Mouse (Mus musculus) naive thymus-derived CD4-positive, alpha-beta T cell, adult 2 months (primary cell): ENCODE results near the gene Mdp1.

Source experiments
- DNase-seq: peaks from one replicate; pipeline ENCODE4 v3.0.0-alpha.2; 2011; ENCODE audit warnings: low read depth

Gene Mdp1

DNA sequence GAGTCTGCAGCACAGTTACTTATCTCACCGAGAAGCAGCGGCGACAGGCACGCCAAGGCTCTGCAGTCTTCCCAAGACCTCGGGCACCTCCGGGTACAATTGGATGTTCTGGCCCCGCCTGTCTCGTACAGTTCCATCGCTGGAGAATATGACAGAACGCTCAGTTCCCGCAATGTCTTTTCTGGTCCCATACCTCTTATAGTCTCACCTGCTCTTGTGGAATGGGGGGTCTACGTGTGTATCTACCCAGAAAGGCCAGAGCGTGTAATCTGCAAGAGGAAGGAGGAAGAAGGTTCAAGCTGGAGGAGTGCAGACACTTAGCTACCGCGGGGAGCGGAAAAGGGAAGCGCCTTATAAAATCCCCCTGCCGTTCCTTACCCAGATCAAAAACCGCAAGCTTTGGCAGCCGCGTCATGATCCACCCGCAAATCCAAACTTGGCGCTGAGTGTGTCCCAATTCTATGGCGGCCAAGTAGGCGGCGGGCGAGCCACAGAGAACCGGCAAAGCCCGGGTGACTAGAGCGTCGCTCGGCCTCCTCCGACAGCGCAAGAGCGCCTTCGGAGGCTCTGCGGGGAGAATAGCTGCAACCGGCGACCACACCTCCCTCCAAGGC, at the start of gene Mdp1:
Gene Mdp1 (minus strand): TSS at position 549 of the 614 bp plus-strand sequence.
- peak; percentile 86 for DNase-seq

DNA sequence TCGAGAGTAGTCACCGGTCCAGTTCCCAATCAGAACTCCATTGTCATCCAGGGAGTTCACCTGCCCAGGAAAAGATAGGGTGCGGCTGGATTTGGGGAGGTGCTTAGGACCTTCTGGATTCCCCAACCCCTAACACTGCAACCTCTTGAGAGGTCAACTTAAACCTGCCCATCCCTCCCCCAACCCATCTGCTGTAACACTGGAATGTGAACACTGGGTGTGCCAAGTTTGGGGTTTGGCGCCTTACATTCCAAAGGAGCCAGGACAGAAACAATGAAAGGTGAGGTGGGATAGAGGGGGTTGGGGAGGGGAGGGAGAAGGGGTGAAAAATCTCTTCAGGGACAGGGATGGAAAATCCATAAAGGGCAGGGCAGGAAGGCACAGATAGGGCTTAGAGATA, 49.2 kb upstream of the Mdp1 start:
- no peak for DNase-seq

DNA sequence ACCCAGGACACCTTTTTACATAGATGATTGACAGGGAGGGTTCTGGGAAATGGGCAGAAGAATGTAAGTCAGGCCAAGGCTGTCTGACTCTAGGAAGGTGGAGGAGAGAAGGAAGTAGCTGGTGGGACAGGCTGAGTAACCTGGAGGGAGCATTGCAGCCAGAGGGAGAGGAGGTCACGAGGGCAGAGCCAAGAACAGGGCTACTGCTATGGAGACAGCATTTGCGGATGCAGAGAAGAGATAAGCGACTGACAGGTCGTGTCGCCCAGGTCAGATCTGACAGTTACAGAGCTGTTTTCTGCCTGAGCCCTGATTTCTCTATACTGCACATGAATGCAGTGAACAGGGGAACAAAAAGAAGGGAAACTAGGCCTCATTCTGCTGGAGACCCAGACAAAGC, 47.1 kb upstream of the Mdp1 start:
- no peak for DNase-seq

DNA sequence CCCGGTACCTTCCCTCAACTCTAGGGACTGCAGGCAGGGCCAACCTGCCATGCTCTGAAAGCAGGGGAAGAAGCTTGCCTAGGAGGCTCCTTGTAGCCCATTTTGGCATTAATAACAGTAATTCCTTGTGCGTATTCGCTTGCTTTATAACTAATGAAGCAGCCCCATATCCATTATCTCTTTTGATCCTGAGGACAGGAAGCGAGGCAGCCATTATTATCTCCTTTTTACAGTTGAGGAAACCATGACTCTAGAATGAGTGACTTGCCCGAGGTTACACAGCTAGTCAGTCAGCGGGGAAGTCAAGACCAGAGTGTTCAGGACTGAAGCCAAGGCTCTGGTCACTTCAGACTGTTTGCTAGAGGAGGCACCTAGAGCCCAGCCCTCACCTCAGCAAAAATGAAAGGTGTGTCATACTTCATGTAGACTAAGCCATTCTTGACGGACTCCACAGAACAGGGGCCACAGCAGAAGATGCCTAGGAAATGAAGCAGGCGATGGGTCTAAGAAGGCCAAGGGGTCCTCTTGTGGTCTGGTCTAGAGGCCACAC, 45.8 kb upstream of the Mdp1 start:
- DNase-seq = no peak

DNA sequence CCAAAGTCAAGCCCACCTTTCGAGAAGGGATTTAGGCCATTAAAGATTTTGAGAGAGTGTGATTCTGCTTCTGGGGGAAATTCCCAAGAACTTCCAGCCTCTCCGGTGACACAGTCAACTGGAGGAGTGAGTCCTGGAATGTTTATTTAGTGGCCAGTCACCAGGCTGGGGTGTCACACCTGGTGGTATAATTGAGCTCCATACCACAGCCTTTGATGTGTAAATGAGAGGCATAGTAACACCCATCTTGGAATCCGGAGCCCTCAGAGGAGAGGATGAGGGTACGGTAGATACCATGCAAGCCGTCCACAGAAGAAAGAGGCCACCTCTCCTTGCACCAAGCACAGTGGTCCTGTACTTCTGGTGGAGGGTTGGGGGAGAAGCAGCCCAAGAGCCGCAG, 42.5 kb upstream of the Mdp1 start:
- no peak for DNase-seq

DNA sequence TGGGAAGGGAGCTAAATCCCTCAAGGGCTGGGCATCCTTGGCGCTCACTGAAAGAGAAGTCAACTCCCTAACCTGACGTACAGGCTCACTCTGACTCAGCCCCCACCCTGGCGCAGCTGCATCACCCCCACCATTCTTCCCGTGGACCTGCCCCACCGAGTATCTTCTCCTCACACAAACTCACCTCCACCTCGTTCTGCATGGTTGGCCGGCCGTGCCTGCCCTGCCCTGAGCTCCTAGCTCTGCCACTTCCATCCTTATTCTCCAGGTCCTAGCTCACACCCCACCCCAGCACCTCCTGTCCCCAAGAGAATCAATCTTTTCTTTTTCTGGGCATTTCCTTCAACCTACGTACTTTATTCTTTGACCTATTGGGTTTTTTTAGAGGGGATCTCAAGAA, 40.8 kb upstream of the Mdp1 start:
- DNase-seq = no peak

DNA sequence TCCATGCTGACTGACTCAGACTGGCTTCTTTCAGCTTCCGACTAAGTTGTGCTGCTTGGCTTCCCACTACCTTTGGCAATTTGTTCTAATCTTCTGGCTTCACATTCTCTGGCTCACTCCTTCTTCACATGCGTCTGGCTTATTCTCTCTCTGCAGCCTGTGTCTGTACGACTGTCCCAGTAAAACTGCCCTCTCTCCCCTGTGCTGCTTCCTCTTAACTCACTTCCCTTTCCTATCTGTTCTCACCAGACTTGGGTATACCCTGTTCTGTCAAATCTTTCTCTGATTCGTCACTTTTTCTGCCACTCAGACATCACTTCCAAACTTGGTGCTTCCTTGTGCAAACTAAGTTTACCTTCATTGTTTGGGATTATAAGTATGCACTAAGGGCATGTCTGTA, 36.9 kb upstream of the Mdp1 start:
- DNase-seq = no peak

DNA sequence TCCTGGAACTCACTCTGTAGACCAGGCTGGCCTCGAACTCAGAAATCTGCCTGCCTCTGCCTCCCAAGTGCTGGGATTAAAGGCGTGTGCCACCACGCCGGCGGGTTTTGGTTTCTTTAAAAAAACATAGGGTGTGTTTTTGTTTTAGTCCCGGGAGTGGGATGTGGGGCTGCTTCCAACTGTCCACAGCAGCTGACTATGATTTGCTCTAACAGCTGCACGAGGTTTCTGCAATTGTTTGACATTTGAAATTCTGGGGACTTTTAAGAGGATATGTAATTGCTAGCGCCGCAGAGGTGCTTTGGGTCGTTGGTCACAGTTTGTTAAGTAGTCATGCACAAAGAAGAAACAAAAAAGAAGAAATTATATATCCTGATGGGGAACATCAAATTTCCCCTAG, 29.1 kb upstream of the Mdp1 start:
- DNase-seq = no peak

DNA sequence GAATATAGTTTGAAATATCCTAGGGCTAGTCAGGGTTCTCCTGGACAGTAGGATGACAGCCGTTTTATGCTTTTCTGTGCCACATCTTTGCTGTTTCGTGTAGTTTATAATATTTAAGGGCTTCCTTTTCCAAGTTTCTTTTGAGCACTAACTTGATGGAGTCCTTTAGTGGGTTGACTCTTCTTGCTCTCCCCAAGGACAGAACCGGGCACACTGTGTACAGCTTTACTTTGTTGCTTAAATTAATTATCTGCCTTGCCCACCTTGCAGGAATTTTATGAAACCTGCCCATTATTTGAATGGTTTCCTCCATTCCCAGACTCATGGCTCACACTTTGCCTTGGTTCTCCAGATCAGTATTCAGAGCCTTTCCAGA, 21.8 kb upstream of the Mdp1 start:
- DNase-seq = no peak

DNA sequence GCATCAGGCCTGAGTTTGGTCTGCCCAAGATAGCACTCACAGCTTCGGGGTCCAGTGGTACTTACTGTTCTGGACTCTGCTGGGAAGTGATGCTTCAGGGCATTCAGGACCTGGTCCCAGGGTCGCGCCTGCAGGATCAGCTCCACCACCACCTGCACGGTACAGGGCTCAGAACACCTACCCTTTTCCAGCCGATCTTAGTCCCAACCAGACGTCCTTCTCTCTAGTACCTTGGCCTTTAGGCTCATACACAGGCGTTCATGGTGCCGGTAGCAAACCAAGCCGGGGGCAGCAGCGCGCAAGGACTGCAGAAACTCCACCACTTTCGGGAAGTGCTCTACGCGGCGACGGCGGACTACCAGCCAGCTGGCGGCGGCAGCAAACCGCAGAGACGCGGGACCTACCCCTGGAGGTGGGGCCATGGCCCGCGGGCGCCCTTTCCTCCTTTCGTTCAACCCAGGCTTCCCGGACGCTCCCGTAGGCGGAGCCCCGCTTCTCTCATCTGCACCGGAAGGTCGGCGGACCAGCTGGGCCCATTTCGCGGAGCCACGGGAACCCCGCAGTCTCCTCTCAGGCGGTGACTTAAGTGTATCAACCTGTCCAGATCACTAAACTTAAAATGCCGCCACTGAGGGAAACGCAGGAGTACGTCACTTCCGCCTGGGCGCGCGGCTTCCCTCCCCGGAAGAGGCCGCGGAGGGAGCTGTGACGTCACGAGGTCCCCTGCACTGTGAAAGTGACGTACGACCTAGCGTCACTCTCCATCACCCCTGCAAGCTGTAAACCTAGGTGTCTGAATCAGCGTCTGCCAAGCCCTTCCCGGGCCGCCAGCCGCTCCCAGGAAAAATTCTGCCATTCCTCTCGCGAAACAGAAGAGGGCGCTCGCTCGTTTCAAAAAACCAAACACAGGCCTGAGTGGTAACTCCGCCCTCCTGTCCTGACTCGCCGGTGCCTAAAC, 21.1 kb upstream of the Mdp1 start, which contains the start of gene Tinf2:
Gene Tinf2 (minus strand): TSS at position 661 of the 958 bp plus-strand sequence.
- peak; percentile 98 for DNase-seq

DNA sequence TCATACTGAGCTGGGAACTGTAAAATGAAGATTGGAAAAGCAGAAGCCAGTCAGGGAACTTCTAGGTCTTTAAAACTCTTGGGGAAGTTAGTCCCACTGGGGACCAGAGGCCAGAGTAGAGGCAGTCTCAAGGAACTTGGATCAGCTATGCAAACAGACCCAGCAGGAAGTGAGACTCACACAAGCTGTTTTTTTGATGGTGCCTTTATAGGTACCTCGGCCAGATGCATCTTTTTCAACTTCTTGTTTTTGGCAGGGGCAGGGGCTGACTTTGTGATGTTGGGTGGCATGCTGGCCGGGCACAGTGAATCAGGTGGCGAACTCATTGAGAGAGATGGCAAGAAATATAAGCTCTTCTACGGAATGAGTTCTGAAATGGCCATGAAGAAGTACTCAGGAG, 17.3 kb upstream of the Mdp1 start:
- DNase-seq = no peak

DNA sequence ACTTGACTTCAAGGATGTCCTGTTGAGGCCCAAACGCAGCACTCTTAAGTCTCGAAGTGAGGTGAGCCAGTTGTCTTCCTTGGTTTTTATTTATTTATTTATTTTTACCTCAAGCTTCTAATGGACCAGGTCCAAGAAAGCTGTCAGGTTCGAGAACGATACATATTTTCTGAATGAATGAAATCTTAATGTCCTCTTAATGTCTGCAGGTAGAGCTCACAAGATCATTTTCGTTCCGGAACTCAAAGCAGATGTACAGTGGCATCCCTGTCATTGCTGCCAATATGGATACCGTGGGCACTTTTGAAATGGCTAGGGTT, 12.4 kb upstream of the Mdp1 start:
- no peak for DNase-seq

DNA sequence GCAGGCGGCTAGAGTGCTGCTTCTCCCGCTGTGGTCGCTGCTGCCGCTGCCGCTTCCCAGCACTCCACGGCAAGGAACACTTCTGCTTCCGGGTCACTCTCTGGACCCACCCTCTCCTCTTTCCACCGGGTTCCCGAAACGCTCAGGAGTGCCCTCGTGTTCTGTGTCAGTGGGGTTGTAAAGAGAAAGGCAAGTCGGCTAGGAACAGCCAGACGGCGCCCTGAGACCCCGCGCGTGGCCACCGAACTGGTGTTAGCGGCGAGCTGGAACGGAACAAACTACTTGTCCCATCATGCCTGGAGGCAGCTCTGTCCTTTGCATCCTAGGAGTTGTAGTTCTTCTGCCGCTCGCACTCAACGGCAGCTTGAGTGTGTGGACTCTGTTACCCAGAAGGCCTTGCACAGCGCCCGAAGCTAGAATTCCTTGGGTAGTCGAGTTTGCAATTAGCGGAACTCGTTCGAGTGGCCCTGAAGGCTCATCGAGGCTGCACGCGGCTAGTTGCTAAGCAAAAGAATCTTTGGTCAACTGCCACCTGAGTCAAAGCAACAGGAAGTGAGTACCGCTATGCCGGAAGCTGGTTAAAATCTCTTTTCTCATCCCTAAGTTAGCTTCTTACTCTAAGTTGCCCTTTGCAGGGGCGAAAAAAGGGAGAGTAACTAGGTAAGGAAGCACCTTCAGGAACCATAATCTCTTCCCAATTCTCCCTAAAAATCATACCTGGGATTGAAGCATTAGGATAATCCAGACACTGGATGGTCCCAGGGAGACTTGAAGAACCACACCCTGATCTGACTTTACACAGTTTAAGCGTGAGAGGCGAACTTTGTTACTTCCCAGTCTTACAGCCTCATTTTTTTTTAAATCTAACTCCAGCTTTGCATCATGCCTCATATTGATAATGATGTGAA, 11.8 kb upstream of the Mdp1 start, which contains the start of the genes Gmpr2 and Nedd8:
Gene Gmpr2 (plus strand): TSS at position 109 of the 908 bp plus-strand sequence.
Gene Nedd8 (minus strand): TSS at position 292 of the 908 bp plus-strand sequence.
- peak; percentile 94 for DNase-seq

DNA sequence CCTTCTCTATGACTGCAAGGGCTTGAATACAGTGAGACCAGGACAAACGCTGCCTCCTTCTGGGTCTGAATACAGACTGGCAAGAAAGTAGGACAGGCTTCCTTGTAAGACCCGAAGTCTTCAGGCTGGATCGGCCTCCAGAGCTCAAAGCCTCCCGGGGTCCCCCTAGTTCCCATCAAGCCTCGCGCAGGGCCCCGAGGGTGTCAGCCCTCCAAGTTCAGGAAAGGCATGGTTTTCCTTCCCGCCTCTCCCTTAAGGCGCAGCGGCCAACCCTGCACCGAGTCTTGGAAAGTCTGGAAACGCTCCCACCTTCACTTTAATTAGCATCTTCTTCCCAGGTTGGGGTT, 11.2 kb upstream of the Mdp1 start:
- no peak for DNase-seq

DNA sequence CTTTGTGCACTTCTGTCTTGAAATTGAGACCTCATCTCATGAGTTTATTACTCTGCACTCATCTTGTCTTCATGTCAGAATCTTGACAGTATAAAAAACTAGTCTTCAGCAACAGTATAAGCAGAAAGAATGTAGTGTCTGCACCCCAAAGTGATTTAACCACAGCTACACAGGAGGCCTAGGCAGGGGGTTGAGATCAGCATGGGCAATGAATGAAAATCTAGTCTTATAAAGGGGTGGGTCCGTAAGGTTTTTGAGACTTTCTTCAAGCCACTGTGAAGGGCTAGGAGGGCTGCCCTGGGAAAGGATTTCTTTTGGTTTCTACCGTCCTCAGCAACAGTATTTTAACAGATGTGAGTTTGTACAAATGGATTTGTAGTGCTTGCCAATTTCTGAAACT, 328 bp upstream of the Mdp1 start:
- no peak for DNase-seq

DNA sequence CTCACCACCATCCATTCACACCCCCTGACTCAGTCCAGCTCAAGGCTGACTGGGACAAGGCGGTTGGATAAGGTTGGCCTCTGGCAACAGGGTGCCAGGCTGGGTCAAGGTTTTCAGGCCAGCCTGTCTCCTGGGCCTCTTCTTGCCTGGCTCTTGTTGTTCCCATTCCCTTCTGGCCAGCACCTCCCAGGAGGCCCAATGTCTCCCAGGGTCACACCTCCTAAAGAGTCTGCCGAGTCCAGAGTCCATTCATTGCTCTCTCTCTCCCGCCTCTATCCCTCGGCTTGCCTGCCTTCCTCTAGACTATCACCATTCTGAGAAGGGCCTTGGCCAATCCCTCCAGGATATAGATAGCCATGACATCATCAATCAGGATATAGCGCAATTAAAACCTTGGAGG, 2.3 kb downstream of the Mdp1 start:
- no peak for DNase-seq

DNA sequence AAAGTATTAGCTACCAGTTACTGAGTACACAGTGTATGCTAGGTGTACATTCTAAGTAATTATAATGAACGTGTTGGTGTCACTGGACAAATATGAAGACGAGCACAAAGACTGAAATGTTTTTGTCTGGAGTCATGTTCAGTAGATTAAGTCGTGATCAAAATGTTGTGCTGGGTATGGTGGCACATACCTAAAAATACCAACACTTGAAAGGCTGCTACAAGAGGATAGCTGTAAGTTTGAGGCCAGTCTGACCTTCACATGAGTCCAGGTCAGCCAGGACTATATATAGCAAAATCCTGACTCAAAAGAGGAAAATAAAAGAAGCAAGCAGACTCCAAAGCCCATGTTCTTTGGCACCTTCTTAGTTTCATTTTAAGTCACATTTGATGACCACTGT, 3.4 kb downstream of the Mdp1 start:
- DNase-seq = no peak

DNA sequence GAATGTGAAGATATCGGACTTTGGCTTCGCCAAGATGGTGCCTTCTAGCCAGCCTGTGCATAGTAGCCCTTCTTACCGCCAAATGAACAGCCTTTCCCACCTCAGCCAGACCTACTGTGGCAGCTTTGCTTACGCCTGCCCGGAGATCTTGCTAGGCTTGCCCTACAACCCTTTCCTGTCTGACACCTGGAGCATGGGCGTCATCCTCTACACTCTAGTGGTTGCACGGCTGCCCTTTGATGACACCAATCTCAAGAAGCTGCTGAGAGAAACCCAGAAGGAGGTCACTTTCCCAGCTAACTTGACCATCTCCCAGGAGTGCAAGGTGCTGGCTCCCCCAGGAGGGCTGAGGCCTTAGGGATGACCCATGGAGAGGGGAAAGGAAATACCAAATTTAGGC, 8.8 kb downstream of the Mdp1 start:
- no peak for DNase-seq

DNA sequence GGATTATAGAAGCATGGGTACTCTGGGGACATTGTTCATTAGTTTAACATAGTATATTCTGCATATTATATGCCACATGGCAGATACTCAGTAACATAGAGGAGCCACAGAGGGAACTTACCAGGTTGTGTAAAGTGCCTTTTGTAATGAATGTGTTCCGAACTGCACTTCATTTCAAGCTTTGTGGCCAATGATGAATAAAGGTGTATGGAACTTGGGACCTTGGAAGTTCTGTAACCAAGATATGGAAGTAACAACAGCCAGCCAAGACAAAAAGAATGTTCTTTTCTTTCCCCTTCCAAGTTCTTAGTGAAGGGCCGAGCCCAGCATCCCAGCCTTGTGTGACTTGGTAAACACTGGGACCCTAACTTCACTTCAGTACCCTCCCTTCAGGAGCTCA, 10.4 kb downstream of the Mdp1 start, which contains the start of gene Tssk4:
Gene Tssk4 (plus strand): TSS at position 301 of the 400 bp plus-strand sequence.
- no peak for DNase-seq

DNA sequence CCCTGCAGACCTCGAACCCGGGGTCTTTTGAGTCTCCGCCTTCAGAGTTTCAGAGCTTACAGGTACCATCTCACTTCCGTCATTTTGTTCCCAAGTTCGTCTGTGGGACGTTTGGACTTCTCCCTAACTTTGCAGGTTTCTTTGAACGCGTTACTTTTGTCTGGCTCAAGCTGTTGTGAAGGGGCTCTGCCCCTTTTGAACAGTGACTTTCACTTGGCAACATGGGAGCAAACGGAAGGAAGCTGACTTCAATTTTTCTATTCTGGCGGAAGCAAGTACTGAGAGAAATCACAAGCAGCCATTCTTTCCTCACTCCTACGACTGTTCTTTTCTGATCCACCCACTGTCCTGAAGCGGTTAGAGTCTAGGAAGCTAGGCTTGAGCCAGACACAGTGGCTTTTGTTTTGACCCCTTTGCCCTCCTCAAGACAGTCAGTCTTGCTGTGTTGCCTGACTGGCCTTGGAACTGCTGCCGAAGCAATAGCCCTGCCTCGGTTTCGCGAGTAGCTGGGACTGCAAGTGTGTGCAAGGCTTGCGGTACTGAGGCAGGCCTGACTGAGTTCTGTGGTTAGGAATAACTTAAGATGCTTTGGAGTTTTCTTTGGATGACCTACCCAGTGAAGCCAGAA, 15.9 kb downstream of the Mdp1 start:
- DNase-seq = peak; percentile 67

DNA sequence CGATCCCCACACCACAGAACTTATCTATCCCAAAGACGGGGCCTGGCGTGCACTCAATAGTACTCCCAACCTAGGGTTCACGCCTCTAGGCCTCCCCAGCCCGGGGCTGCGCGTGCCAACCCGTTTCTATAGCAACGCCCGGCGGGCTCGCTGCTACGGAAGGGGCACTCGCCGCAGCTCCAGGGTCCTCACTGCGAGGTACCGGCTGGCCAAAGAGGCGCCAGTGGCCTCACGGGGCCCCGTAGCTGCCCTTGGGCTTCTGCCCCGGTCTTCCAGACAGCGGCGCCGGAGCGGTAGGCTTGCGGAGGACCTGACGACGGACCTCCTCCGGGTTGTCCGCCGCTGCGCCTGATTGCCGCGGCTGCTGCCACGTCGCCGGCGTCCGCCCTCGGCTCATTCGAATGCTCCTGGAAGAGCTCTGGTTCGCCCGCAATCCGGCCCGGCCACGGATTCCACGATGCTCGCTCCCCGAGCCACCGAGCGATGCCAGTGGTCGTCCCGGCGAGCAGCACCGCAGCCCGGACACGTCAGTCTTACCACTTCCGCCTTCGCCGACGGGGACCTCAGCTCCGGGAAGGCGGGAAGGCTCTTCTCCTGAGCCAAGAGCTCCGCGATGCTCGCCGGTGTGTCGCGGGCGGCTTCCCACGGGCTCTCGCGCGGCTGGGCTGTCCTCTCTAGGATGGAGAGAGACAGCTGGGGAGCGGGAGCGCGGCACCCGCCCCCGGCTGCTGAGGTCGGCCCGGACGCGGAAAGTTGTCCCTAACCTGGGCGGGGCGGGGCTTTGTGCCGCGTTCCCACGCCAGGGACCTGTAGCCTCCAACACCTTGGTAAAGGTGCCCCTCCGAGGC, 17.0 kb downstream of the Mdp1 start, which contains the start of gene Tm9sf1:
Gene Tm9sf1 (minus strand): TSS at position 747 of the 848 bp plus-strand sequence.
- DNase-seq = peak; percentile 84
